Mouse (Mus musculus): ENCODE data around the gene Atp2a2.

DNA sequence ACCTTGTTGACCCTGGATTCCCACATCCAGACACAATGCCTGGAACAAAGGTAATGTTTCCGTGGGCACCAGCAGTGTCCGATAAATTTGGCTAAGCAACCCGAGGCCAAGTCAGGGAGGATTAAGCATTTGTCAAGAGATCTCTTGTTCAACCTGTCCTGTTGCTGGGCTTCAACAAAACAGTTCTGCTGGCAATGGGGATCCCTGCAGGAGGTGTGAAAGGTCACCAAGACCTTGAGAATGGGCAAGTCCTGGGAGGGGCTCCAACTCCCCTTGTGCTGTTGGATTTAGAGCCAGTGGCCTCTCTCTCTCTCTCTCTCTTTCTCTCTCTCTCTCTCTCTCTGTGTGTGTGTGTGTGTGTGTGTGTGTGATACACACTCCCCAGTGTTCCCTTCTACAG is 22.2 kb upstream of the Atp2a2 start:
- TF ChIP-seq CTCF (conservative IDR thresholded peaks at IDR 0.05; ENCODE audit: low read length), result no peak
- TF ChIP-seq NANOG (IDR thresholded peaks at IDR 0.05; ENCODE audit: borderline replicate concordance, low read length), result no peak
- TF ChIP-seq POU5F1 (IDR thresholded peaks at IDR 0.05; ENCODE audit: borderline replicate concordance, low read length), result no peak

Measured in E14TG2a.4 (cell line).